Mouse (Mus musculus) MEL-GATA-1-ER (cell line): Measurements from ENCODE around the gene Prm2.

ENCODE experiments used
- DNase-seq: peaks from one replicate; pipeline ENCODE4 v3.0.0-alpha.2; 2012; ENCODE audit warnings: low read depth; ENCODE audit errors: extremely low read depth

Gene Prm2

GRCm38 (mm10) chr16:10777579-10778160 lies 18.3 kb downstream of the Prm2 start:
- no peak for DNase-seq

- no peak for DNase-seq
These were observed 19.6 kb downstream of the Prm2 start for GRCm38 (mm10) chr16:10776322-10776721.

- no peak for DNase-seq
These were observed 21.2 kb downstream of the Prm2 start for GRCm38 (mm10) chr16:10774726-10775125.

- no peak for DNase-seq
These were observed 22.4 kb downstream of the Prm2 start for GRCm38 (mm10) chr16:10773543-10773942.

GRCm38 (mm10) chr16:10771769-10772510 lies 24.0 kb downstream of the Prm2 start:
- DNase-seq, result no peak

- DNase-seq, result no peak
These were observed 25.2 kb downstream of the Prm2 start for GRCm38 (mm10) chr16:10770531-10771325.

GRCm38 (mm10) chr16:10769661-10770060 lies 26.3 kb downstream of the Prm2 start:
- DNase-seq, result no peak

- DNase-seq, result no peak
These were observed 27.1 kb downstream of the Prm2 start for GRCm38 (mm10) chr16:10768821-10769220.

GRCm38 (mm10) chr16:10767158-10767557 lies 28.8 kb downstream of the Prm2 start:
- peak; percentile 48 for DNase-seq

- DNase-seq, result no peak
These were observed 31.6 kb downstream of the Prm2 start for GRCm38 (mm10) chr16:10764323-10764722.

GRCm38 (mm10) chr16:10763540-10764264 lies 32.2 kb downstream of the Prm2 start:
- DNase-seq, result no peak

GRCm38 (mm10) chr16:10762569-10763180 lies 33.3 kb downstream of the Prm2 start:
- no peak for DNase-seq

GRCm38 (mm10) chr16:10761182-10761581 lies 34.8 kb downstream of the Prm2 start:
- DNase-seq, result no peak

GRCm38 (mm10) chr16:10756168-10756567 lies 39.8 kb downstream of the Prm2 start:
- DNase-seq, result no peak

- no peak for DNase-seq
These were observed 41.2 kb downstream of the Prm2 start for GRCm38 (mm10) chr16:10754521-10755296.

- no peak for DNase-seq
These were observed 46.1 kb downstream of the Prm2 start for GRCm38 (mm10) chr16:10749824-10750223.

- DNase-seq, result no peak
These were observed 46.7 kb downstream of the Prm2 start for GRCm38 (mm10) chr16:10749226-10749625.
